Mouse (Mus musculus): ENCODE results near the gene Tnip3.

- no peak for TF ChIP-seq CTCF (IDR thresholded peaks at IDR 0.05)
- no peak for TF ChIP-seq EP300 (IDR thresholded peaks at IDR 0.05)
Observed at GRCm38 (mm10) chr6:65669971-65670370, 144.9 kb downstream of the Tnip3 start.
